Mouse (Mus musculus) thymus, adult 2 months (tissue): Measurements from ENCODE around the gene Fpgs. TPM values are rescaled to one million over a fixed set of nuclear protein-coding genes. Genes with fewer than 3 reads are reported as not detected.

Experiments
- DNase-seq: peaks from one replicate; pipeline ENCODE4 v3.0.0; 2021
- H3K27ac ChIP-seq: fragments of 200-500 bp; 2 replicates; pipeline ENCODE4 v1.5.1; 2012; ENCODE audit warnings: low read length, control low read depth; ENCODE audit not compliant: control insufficient read depth, insufficient read depth
- H3K27me3 ChIP-seq: fragments of 200-500 bp; 2 replicates; pipeline ENCODE4 v1.6.1; 2012; ENCODE audit warnings: mild to moderate bottlenecking, low read length, moderate library complexity, mixed read lengths; ENCODE audit not compliant: control insufficient read depth, insufficient read depth
- H3K36me3 ChIP-seq: fragments of 200-500 bp; 2 replicates; pipeline ENCODE4 v1.6.1; 2012; ENCODE audit warnings: mild to moderate bottlenecking, low read length, moderate library complexity; ENCODE audit not compliant: control insufficient read depth, insufficient read depth
- H3K4me1 ChIP-seq: fragments of 200-500 bp; replicated peaks from 2 replicates; pipeline ENCODE4 v1.6.1; 2012; ENCODE audit warnings: low read length; ENCODE audit not compliant: control insufficient read depth, insufficient read depth
- H3K4me3 ChIP-seq: fragments of 200-500 bp; 2 replicates; pipeline ENCODE4 v1.5.1; 2012; ENCODE audit warnings: mild to moderate bottlenecking, low read length, control low read depth, moderate library complexity; ENCODE audit not compliant: control insufficient read depth, insufficient read depth
- CTCF ChIP-seq: fragments of 200-500 bp; IDR thresholded peaks from 2 replicates; pipeline ENCODE4 v1.5.1; 2012; ENCODE audit warnings: mild to moderate bottlenecking, control low read depth, low read length, moderate library complexity, borderline replicate concordance; ENCODE audit not compliant: control insufficient read depth, poor library complexity, insufficient read depth; ENCODE audit errors: extremely low read depth
- POLR2A ChIP-seq: fragments of 200-500 bp; IDR thresholded peaks from 2 replicates; pipeline ENCODE4 v1.6.1; 2012; ENCODE audit warnings: mild to moderate bottlenecking, low read length, control low read depth, moderate library complexity; ENCODE audit not compliant: control insufficient read depth, poor library complexity, insufficient read depth; ENCODE audit errors: extremely low read depth
- WGBS: fragments of 180-500 bp; shearing (Covaris S2); methylation state at CpG from one replicate; pipeline ENCODE4 v1.1.7; 2018; 5-methylcytosine and 5-hydroxymethylcytosine counted together
- polyA plus RNA-seq: library from polyadenylated mRNA; depleted of rRNA; stranded (reverse); fragments of >200 nt; gene quantifications from 2 replicates; pipeline ENCODE4 v1.2.3, GENCODE M21; 2012; rRNA removed

The Fpgs gene
- polyA plus RNA-seq, result 61.8 and 65.7 TPM in 2 replicates

- WGBS, result 96% methylated on average over 2 of the region's 2 CpGs
- Histone ChIP-seq H3K27me3 (no peaks in the 10 kb centered on the region), H3K4me3 (no peak within 1 kb of the TSS), H3K36me3 (peaks cover 44% of the 10 kb centered on the region), H3K4me1 (no peaks in the 10 kb centered on the region), H3K27ac (no peak within 1 kb of the TSS)
- TF ChIP-seq CTCF (no peak), POLR2A (no peak)
- no peak for DNase-seq
These were observed at the start of gene Fpgs for GRCm38 (mm10) chr2:32704021-32704421. Gene Fpgs, minus strand, starts transcription at chr2:32704145.

GRCm38 (mm10) chr2:32752181-32752580 is 48.2 kb upstream of the Fpgs start:
- TF ChIP-seq CTCF (no peak), POLR2A (no peak)
- no peak for DNase-seq
- Histone ChIP-seq H3K4me3 (no peak overlapping the region), H3K4me1 (no peaks in the 10 kb centered on the region), H3K36me3 (peaks cover 39% of the 10 kb centered on the region), H3K27me3 (no peaks in the 10 kb centered on the region), H3K27ac (no peak overlapping the region)
- 92% methylated on average over 10 of the region's 10 CpGs for WGBS

GRCm38 (mm10) chr2:32751665-32752033 is 47.7 kb upstream of the Fpgs start:
- no peaks in the 10 kb centered on the region for H3K27me3 ChIP-seq
- H3K27ac ChIP-seq, result no peak overlapping the region
- no peak overlapping the region for H3K4me3 ChIP-seq
- H3K36me3 ChIP-seq, result peaks cover 44% of the 10 kb centered on the region
- no peaks in the 10 kb centered on the region for H3K4me1 ChIP-seq
- 88% methylated on average over 10 of the region's 10 CpGs for WGBS
- DNase-seq, result no peak
- no peak for TF ChIP-seq CTCF
- no peak for TF ChIP-seq POLR2A

GRCm38 (mm10) chr2:32750887-32751664 is 47.1 kb upstream of the Fpgs start:
- no peak for DNase-seq
- no peak overlapping the region for H3K4me3 ChIP-seq
- H3K4me1 ChIP-seq, result no peaks in the 10 kb centered on the region
- peaks cover 50% of the 10 kb centered on the region for H3K36me3 ChIP-seq
- H3K27ac ChIP-seq, result no peak overlapping the region
- TF ChIP-seq CTCF (no peak), POLR2A (no peak)
- H3K27me3 ChIP-seq, result no peaks in the 10 kb centered on the region
- 90% methylated on average over 31 of the region's 31 CpGs for WGBS

- no peak for TF ChIP-seq POLR2A
- no peak for TF ChIP-seq CTCF
- Histone ChIP-seq H3K27me3 (no peaks in the 10 kb centered on the region), H3K4me3 (no peak overlapping the region), H3K27ac (no peak overlapping the region), H3K36me3 (peaks cover 58% of the 10 kb centered on the region), H3K4me1 (no peaks in the 10 kb centered on the region)
- no peak for DNase-seq
- 92% methylated on average over 7 of the region's 7 CpGs for WGBS
These were observed 46.3 kb upstream of the Fpgs start for GRCm38 (mm10) chr2:32750199-32750598.

GRCm38 (mm10) chr2:32749082-32749481 is 45.1 kb upstream of the Fpgs start:
- H3K4me3 ChIP-seq, result no peak overlapping the region
- H3K4me1 ChIP-seq, result no peaks in the 10 kb centered on the region
- peaks cover 63% of the 10 kb centered on the region for H3K36me3 ChIP-seq
- H3K27ac ChIP-seq, result no peak overlapping the region
- H3K27me3 ChIP-seq, result no peaks in the 10 kb centered on the region
- no peak for DNase-seq
- TF ChIP-seq POLR2A, result no peak
- no peak for TF ChIP-seq CTCF
- WGBS, result 97% methylated on average over 16 of the region's 16 CpGs
